Mouse (Mus musculus): Measurements from ENCODE around the gene Prkd1. TPM values are rescaled to one million over a fixed set of nuclear protein-coding genes. Genes with fewer than 3 reads are reported as not detected.

The Prkd1 gene
- total and polyA plus RNA-seq, 3 experiments = not detected

DNA sequence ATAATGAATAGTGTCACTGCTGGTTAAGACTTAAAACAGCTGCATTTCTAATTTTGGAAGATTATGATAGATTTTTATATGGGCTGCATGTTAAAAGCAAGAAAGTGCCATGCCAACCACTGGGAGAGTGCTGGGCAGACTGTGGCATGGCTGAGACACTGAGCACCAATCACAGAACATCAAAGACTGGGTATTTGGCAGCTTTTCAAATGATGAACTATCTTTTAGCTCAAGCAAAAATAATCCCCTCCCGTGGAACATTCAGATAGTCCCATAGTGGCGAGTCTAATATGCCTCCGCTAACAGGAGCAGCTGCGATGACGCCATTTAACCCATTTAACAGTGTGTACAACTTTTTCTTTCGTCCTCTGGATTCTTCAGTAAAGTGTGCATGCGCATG lies 169.1 kb downstream of the Prkd1 start:
- H3K4me3 ChIP-seq (replicated peaks in 1 of 3; ENCODE audit: low read depth in 2 of 3, low read length in 2 of 3, poor library complexity in 1 of 3) = no peak overlapping the region
- H3K9me3 ChIP-seq (replicated peaks; ENCODE audit: low read length) = peaks cover 44% of the 10 kb centered on the region
- no peaks in the 10 kb centered on the region for H3K4me1 ChIP-seq (ENCODE audit: control insufficient read depth in 1 of 2, insufficient read depth in 2 of 2)
- H3K36me3 ChIP-seq (replicated peaks in 1 of 2; ENCODE audit: control insufficient read depth in 1 of 2, insufficient read depth in 1 of 2, low read length in 1 of 2) = no peaks in the 10 kb centered on the region
- no peaks in the 10 kb centered on the region for H3K79me2 ChIP-seq (replicated peaks; ENCODE audit: control insufficient read depth, extremely low read depth, insufficient read depth, poor library complexity, severe bottlenecking)
- no peak for DNase-seq (ENCODE audit: extremely low read depth)
- H3K9ac ChIP-seq (ENCODE audit: insufficient read depth, low read depth) = no peak overlapping the region
- no peak for TF ChIP-seq USF1 (IDR thresholded peaks at IDR 0.05; ENCODE audit: low read depth, low read length)
- TF ChIP-seq RAD21 (IDR thresholded peaks at IDR 0.05; ENCODE audit: low read depth, low read length) = no peak
- no peak for TF ChIP-seq PAX5 (IDR thresholded peaks at IDR 0.05; ENCODE audit: low read length)
- no peak for TF ChIP-seq CHD1 (IDR thresholded peaks at IDR 0.05; ENCODE audit: low read depth, low read length)
- no peak for TF ChIP-seq HCFC1 (IDR thresholded peaks at IDR 0.05; ENCODE audit: low read depth, low read length)
- no peak for TF ChIP-seq MYC (IDR thresholded peaks at IDR 0.05; ENCODE audit: low read depth, low read length)
- no peak for TF ChIP-seq SMC3 (IDR thresholded peaks at IDR 0.05; ENCODE audit: low read depth, low read length)
- no peak for TF ChIP-seq CTCF (conservative IDR thresholded peaks at IDR 0.05 in 1 of 2, IDR thresholded peaks at IDR 0.05 in 1 of 2; ENCODE audit: low read depth in 2 of 2, low read length in 2 of 2)
- TF ChIP-seq KAT2A (IDR thresholded peaks at IDR 0.05; ENCODE audit: insufficient replicate concordance, low read length) = no peak
- no peak for TF ChIP-seq BHLHE40 (IDR thresholded peaks at IDR 0.05; ENCODE audit: low read depth, low read length)
- TF ChIP-seq SIN3A (IDR thresholded peaks at IDR 0.05; ENCODE audit: low read length) = no peak
- TF ChIP-seq UBTF (IDR thresholded peaks at IDR 0.05; ENCODE audit: low read depth, low read length) = no peak
- TF ChIP-seq ZNF384 (IDR thresholded peaks at IDR 0.05; ENCODE audit: low read depth, low read length) = no peak
- TF ChIP-seq MEF2A (IDR thresholded peaks at IDR 0.05; ENCODE audit: borderline replicate concordance, low read depth, low read length) = no peak
- in situ Hi-C loops (cut with MboI; ENCODE audit: low pct_ligation_motif_present, low pct_unique_long_range_greater_than_20kb, low sequenced_read_pairs) = no loop called here
- no peak overlapping the region for H3K4me2 ChIP-seq (ENCODE audit: insufficient read depth, low read depth, poor library complexity, severe bottlenecking)
- no peaks in the 10 kb centered on the region for H3K27me3 ChIP-seq (replicated peaks)
- dilution Hi-C loops (cut with MboI; ENCODE audit: extremely low pct_ligation_motif_present, extremely low pct_unique_long_range_greater_than_20kb, low sequenced_read_pairs) = no loop called here
- no peak overlapping the region for H3K27ac ChIP-seq (ENCODE audit: insufficient read depth, low read depth)

DNA sequence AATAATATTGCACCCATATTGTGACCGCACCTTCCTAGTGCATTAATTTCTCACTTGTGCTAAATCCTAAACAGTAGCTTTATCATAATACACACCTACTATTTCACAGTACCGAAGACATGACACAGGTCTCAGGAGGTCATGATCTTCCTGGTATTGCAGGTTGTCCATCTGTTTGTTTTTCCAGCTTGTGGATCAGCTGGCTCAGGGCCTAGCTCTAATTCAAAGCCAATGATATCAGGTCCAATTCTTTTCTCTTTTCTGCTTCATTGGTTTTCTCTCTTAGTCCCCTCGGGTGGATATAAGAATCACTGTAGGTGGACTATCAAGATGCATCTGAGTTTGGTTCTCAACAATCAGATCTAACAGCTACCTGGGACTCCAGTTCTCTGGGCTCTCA lies 191.7 kb downstream of the Prkd1 start:
- Histone ChIP-seq H3K9ac (ENCODE audit: insufficient read depth, low read depth) (no peak overlapping the region), H3K4me2 (ENCODE audit: insufficient read depth, low read depth, poor library complexity, severe bottlenecking) (no peak overlapping the region), H3K9me3 (replicated peaks; ENCODE audit: low read length) (peaks cover 37% of the 10 kb centered on the region), H3K27ac (ENCODE audit: insufficient read depth, low read depth) (no peak overlapping the region), H3K4me1 (ENCODE audit: control insufficient read depth in 1 of 2, insufficient read depth in 2 of 2) (no peaks in the 10 kb centered on the region), H3K36me3 (replicated peaks in 1 of 2; ENCODE audit: control insufficient read depth in 1 of 2, insufficient read depth in 1 of 2, low read length in 1 of 2) (no peaks in the 10 kb centered on the region), H3K4me3 (replicated peaks in 1 of 3; ENCODE audit: low read depth in 2 of 3, low read length in 2 of 3, poor library complexity in 1 of 3) (no peak overlapping the region), H3K79me2 (replicated peaks; ENCODE audit: control insufficient read depth, extremely low read depth, insufficient read depth, poor library complexity, severe bottlenecking) (no peaks in the 10 kb centered on the region), H3K27me3 (replicated peaks) (no peaks in the 10 kb centered on the region)
- TF ChIP-seq ZNF384 (IDR thresholded peaks at IDR 0.05; ENCODE audit: low read depth, low read length) = no peak
- TF ChIP-seq GABPA (IDR thresholded peaks at IDR 0.05; ENCODE audit: insufficient replicate concordance, low read depth, low read length) = no peak
- no peak for TF ChIP-seq CHD1 (IDR thresholded peaks at IDR 0.05; ENCODE audit: low read depth, low read length)
- TF ChIP-seq NELFE (IDR thresholded peaks at IDR 0.05; ENCODE audit: low read depth, low read length) = no peak
- TF ChIP-seq NRF1 (IDR thresholded peaks at IDR 0.05; ENCODE audit: low read depth, low read length) = no peak
- no peak for TF ChIP-seq ZC3H11A (IDR thresholded peaks at IDR 0.05; ENCODE audit: low read depth, low read length)
- no peak for TF ChIP-seq SMC3 (IDR thresholded peaks at IDR 0.05; ENCODE audit: low read depth, low read length)
- no peak for TF ChIP-seq USF1 (IDR thresholded peaks at IDR 0.05; ENCODE audit: low read depth, low read length)
- TF ChIP-seq PAX5 (IDR thresholded peaks at IDR 0.05; ENCODE audit: low read length) = no peak
- TF ChIP-seq SIN3A (IDR thresholded peaks at IDR 0.05; ENCODE audit: low read length) = no peak
- TF ChIP-seq ZKSCAN1 (IDR thresholded peaks at IDR 0.05; ENCODE audit: borderline replicate concordance, low read depth, low read length) = no peak
- no peak for TF ChIP-seq RCOR1 (conservative IDR thresholded peaks at IDR 0.05; ENCODE audit: low read depth, low read length)
- no peak for TF ChIP-seq UBTF (IDR thresholded peaks at IDR 0.05; ENCODE audit: low read depth, low read length)
- no peak for TF ChIP-seq JUND (conservative IDR thresholded peaks at IDR 0.05; ENCODE audit: low read depth, low read length)
- no peak for TF ChIP-seq CTCF (conservative IDR thresholded peaks at IDR 0.05 in 1 of 2, IDR thresholded peaks at IDR 0.05 in 1 of 2; ENCODE audit: low read depth in 2 of 2, low read length in 2 of 2)
- TF ChIP-seq HCFC1 (IDR thresholded peaks at IDR 0.05; ENCODE audit: low read depth, low read length) = no peak
- in situ Hi-C loops (cut with MboI; ENCODE audit: low pct_ligation_motif_present, low pct_unique_long_range_greater_than_20kb, low sequenced_read_pairs) (no loop called here), dilution Hi-C loops (cut with MboI; ENCODE audit: extremely low pct_ligation_motif_present, extremely low pct_unique_long_range_greater_than_20kb, low sequenced_read_pairs) (no loop called here)
- DNase-seq (ENCODE audit: extremely low read depth) = no peak

Data from CH12.LX (cell line).